Mouse (Mus musculus) left cerebral cortex, postnatal 25 days (tissue): ENCODE measurements at regions not wholly inside any gene's neighbourhood (a gene's known extent, or its start where the extent isn't known, plus 50 kb on each side); places are given as distances from the start of the nearest gene placed in this dataset.

Experiments used
- DNase-seq, 2 experiments: peaks; one replicate each; pipeline ENCODE4 v3.0.0; 2022; ENCODE audit warnings: low spot score in 2 of 2, mixed read lengths in 1 of 2
- intact Hi-C: fragments of 180-260 bp; cut with DNase I; formaldehyde crosslinking; loops from one replicate; pipeline ENCODE4 v1.15.1; 2025

GRCm38 (mm10) chr12:9091951-9092350 is 62.2 kb downstream of the Ttc32 start:
- intact Hi-C loops, result no loop called here
- no peak for DNase-seq

GRCm38 (mm10) chr12:9095061-9095460 is 65.3 kb downstream of the Ttc32 start:
- DNase-seq, result no peak
- intact Hi-C loops, result no loop called here

- no peak for DNase-seq
- intact Hi-C loops, result no loop called here
Measured at GRCm38 (mm10) chr12:9106416-9106815, 76.6 kb downstream of the Ttc32 start.

- no peak for DNase-seq
- intact Hi-C loops, result no loop called here
Measured at GRCm38 (mm10) chr12:9109806-9110205, 80.0 kb downstream of the Ttc32 start.

- intact Hi-C loops, result no loop called here
- DNase-seq, result no peak
Measured at GRCm38 (mm10) chr12:9112161-9112674, 82.4 kb downstream of the Ttc32 start.

GRCm38 (mm10) chr12:9113652-9114051 is 83.9 kb downstream of the Ttc32 start:
- intact Hi-C loops, result no loop called here
- DNase-seq, result peak in 1 of 2 experiments; percentile 33

GRCm38 (mm10) chr12:9114061-9114460 is 84.3 kb downstream of the Ttc32 start:
- DNase-seq, result no peak
- intact Hi-C loops, result no loop called here

GRCm38 (mm10) chr12:9118576-9118975 is 88.8 kb downstream of the Ttc32 start:
- no peak for DNase-seq
- intact Hi-C loops, result no loop called here

- DNase-seq, result no peak
- intact Hi-C loops, result no loop called here
Measured at GRCm38 (mm10) chr12:9127931-9128550, 98.2 kb downstream of the Ttc32 start.

- intact Hi-C loops, result no loop called here
- no peak for DNase-seq
Measured at GRCm38 (mm10) chr12:9128581-9129275, 98.9 kb downstream of the Ttc32 start.

- no peak for DNase-seq
- intact Hi-C loops, result no loop called here
Measured at GRCm38 (mm10) chr12:9132621-9133020, 102.8 kb downstream of the Ttc32 start.

- DNase-seq, result peak in 1 of 2 experiments; percentile 8
- intact Hi-C loops, result no loop called here
Measured at GRCm38 (mm10) chr12:9133890-9134870, 104.4 kb downstream of the Ttc32 start.

- DNase-seq, result no peak
- intact Hi-C loops, result no loop called here
Measured at GRCm38 (mm10) chr12:9151001-9151400, 121.2 kb downstream of the Ttc32 start.

GRCm38 (mm10) chr12:9151426-9151825 is 121.6 kb downstream of the Ttc32 start:
- DNase-seq, result no peak
- intact Hi-C loops, result no loop called here

GRCm38 (mm10) chr12:9154491-9154890 is 124.7 kb downstream of the Ttc32 start:
- no peak for DNase-seq
- intact Hi-C loops, result no loop called here

- DNase-seq, result no peak
- intact Hi-C loops, result no loop called here
Measured at GRCm38 (mm10) chr12:9156794-9157193, 127.0 kb downstream of the Ttc32 start.

GRCm38 (mm10) chr12:9158751-9159150 is 129.0 kb downstream of the Ttc32 start:
- intact Hi-C loops, result no loop called here
- DNase-seq, result no peak

- intact Hi-C loops, result no loop called here
- peak in 1 of 2 experiments; percentile 64 for DNase-seq
Measured at GRCm38 (mm10) chr12:9165367-9165940, 135.7 kb downstream of the Ttc32 start.

GRCm38 (mm10) chr12:9166218-9166908 is 136.6 kb downstream of the Ttc32 start:
- DNase-seq, result peak; percentile 9 to 11
- intact Hi-C loops, result no loop called here
